Mouse (Mus musculus): ENCODE data around the gene Cttnbp2nl. TPM values are rescaled to one million over a fixed set of nuclear protein-coding genes. Genes with fewer than 3 reads are reported as not detected.

The Cttnbp2nl gene
- total and polyA plus RNA-seq, 3 experiments, result 0.08 to 0.49 TPM; not detected in 1

DNA sequence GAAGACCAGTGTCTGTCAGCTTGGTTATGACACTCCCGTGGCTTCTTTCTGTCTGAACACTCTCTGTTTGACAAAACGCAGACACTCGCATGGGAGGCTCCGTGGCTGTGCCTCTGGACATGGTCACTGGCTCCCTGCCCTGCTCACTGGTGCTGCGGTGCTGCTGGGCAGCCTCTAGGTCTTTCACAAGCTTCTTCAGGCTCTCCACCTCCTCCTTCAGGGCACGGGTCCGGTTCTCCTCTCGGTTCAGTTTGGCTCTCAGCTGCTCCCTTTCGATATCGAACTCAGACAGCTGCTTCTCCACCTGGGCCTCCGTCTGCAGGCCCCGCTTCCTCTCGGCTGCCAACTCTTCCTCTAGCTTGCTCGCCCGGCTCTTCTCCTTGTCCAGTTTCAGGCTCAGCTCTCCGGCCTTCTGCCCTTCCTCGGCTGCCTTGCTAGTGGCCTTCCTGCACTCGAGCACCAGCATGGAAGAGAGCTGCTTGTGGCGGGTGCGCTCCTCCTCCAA is 47.3 kb downstream of the Cttnbp2nl start:
- no peak overlapping the region for H3K9ac ChIP-seq (ENCODE audit: control insufficient read depth, low read depth, low read length, poor library complexity, severe bottlenecking)
- H3K27ac ChIP-seq (ENCODE audit: control insufficient read depth, low read depth, low read length), result no peak overlapping the region
- no peak for DNase-seq (ENCODE audit: low read depth, low spot score)
- H3K27me3 ChIP-seq (ENCODE audit: control insufficient read depth in 1 of 2, insufficient read depth in 2 of 2, low read length in 2 of 2), result no peaks in the 10 kb centered on the region; a peak in 1 of 4 replicates
- no peaks in the 10 kb centered on the region for H3K9me3 ChIP-seq (replicated peaks; ENCODE audit: insufficient read depth, low read length)
- no peaks in the 10 kb centered on the region for H3K79me2 ChIP-seq (ENCODE audit: control insufficient read depth, insufficient read depth, low read length, poor library complexity)
- H3K36me3 ChIP-seq (ENCODE audit: control insufficient read depth in 1 of 2, insufficient read depth in 2 of 2, low read length in 2 of 2), result no peaks in the 10 kb centered on the region
- no peak overlapping the region for H3K4me3 ChIP-seq (ENCODE audit: control insufficient read depth in 1 of 2, insufficient read depth in 1 of 2, low read depth in 2 of 2, low read length in 2 of 2)
- H3K4me1 ChIP-seq (ENCODE audit: control insufficient read depth in 1 of 2, insufficient read depth in 2 of 2, low read length in 2 of 2), result no peaks in the 10 kb centered on the region
- TF ChIP-seq NELFE (IDR thresholded peaks at IDR 0.05; ENCODE audit: low read depth, low read length) (no peak), TBP (IDR thresholded peaks at IDR 0.05; ENCODE audit: low read depth, low read length) (no peak), MAZ (IDR thresholded peaks at IDR 0.05; ENCODE audit: low read depth, low read length) (no peak), GATA1 (IDR thresholded peaks at IDR 0.05; ENCODE audit: low read depth, low read length) (no peak), RAD21 (IDR thresholded peaks at IDR 0.05; ENCODE audit: low read depth, low read length) (no peak), CHD1 (IDR thresholded peaks at IDR 0.05; ENCODE audit: low read depth, low read length) (no peak), RCOR1 (IDR thresholded peaks at IDR 0.05; ENCODE audit: low read depth, low read length) (no peak), MAX (IDR thresholded peaks at IDR 0.05; ENCODE audit: low read length) (no peak), E2F4 (IDR thresholded peaks at IDR 0.05; ENCODE audit: borderline replicate concordance, low read depth, low read length) (no peak)

DNA sequence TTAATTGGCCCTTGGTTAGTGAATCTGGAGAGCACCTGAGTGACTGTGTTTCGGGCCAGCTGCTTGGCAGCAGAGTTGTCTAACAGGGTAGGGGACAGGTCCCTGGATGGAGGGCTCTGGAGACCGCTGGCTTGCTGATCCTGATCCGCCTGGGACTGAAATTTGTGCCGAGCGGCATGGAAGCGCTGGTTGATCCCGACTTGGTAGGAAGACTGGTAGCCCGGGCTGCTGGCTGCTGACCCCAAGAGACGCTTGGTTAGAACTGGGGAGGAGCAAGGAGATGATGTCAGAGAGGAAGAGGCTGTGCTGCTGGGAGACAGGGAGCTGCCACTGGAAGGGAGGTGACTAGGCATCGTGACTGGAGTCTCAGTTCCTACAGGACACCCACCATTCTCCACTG is 47.9 kb downstream of the Cttnbp2nl start:
- no peak for TF ChIP-seq USF1 (IDR thresholded peaks at IDR 0.05; ENCODE audit: low read depth, low read length)
- TF ChIP-seq HCFC1 (IDR thresholded peaks at IDR 0.05; ENCODE audit: low read depth, low read length), result no peak
- TF ChIP-seq POLR2A (IDR thresholded peaks at IDR 0.05; ENCODE audit: control insufficient read depth in 1 of 2, insufficient read depth in 1 of 2, low read depth in 1 of 2, low read length in 2 of 2, poor library complexity in 1 of 2), result no peak
- TF ChIP-seq NRF1 (IDR thresholded peaks at IDR 0.05; ENCODE audit: insufficient read depth, low read depth, low read length, poor library complexity, severe bottlenecking), result no peak
- H3K9me3 ChIP-seq (replicated peaks; ENCODE audit: insufficient read depth, low read length), result no peaks in the 10 kb centered on the region
- no peak overlapping the region for H3K4me3 ChIP-seq (ENCODE audit: control insufficient read depth in 1 of 2, insufficient read depth in 1 of 2, low read depth in 2 of 2, low read length in 2 of 2)
- H3K4me1 ChIP-seq (ENCODE audit: control insufficient read depth in 1 of 2, insufficient read depth in 2 of 2, low read length in 2 of 2), result no peaks in the 10 kb centered on the region
- no peak overlapping the region for H3K9ac ChIP-seq (ENCODE audit: control insufficient read depth, low read depth, low read length, poor library complexity, severe bottlenecking)
- no peaks in the 10 kb centered on the region for H3K79me2 ChIP-seq (ENCODE audit: control insufficient read depth, insufficient read depth, low read length, poor library complexity)
- H3K36me3 ChIP-seq (ENCODE audit: control insufficient read depth in 1 of 2, insufficient read depth in 2 of 2, low read length in 2 of 2), result no peaks in the 10 kb centered on the region
- DNase-seq (ENCODE audit: low read depth, low spot score), result no peak
- H3K27ac ChIP-seq (ENCODE audit: control insufficient read depth, low read depth, low read length), result no peak overlapping the region
- H3K27me3 ChIP-seq (ENCODE audit: control insufficient read depth in 1 of 2, insufficient read depth in 2 of 2, low read length in 2 of 2), result no peaks in the 10 kb centered on the region; a peak in 1 of 4 replicates

DNA sequence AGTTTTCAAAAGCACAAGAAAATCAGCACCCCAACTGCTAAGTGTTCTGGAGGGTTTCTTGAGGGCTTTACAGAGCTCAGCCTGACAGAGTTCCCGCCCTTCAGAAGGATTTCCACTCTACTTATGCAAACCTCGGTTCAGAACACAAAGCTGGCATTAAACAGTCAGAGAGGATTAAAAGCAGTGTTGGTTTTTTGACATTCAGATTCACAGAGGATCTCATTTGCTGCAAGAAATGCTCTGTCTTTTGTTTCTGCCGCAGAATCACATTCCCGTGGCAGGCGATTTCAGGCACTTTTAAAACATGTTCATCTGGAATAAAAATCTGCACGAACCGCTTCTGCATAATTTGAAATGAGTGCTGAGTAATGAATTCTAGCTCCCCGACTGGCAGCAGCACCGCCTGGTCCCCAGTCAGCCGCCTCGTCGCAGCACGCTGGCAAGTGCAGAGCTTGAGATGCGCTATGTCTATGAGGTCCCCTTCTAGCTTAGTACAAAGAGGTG is 48.9 kb downstream of the Cttnbp2nl start:
- no peaks in the 10 kb centered on the region for H3K4me1 ChIP-seq (ENCODE audit: control insufficient read depth in 1 of 2, insufficient read depth in 2 of 2, low read length in 2 of 2)
- H3K9ac ChIP-seq (ENCODE audit: control insufficient read depth, low read depth, low read length, poor library complexity, severe bottlenecking), result no peak overlapping the region
- H3K27ac ChIP-seq (ENCODE audit: control insufficient read depth, low read depth, low read length), result no peak overlapping the region
- H3K27me3 ChIP-seq (ENCODE audit: control insufficient read depth in 1 of 2, insufficient read depth in 2 of 2, low read length in 2 of 2), result no peaks in the 10 kb centered on the region; a peak in 1 of 4 replicates
- no peaks in the 10 kb centered on the region for H3K36me3 ChIP-seq (ENCODE audit: control insufficient read depth in 1 of 2, insufficient read depth in 2 of 2, low read length in 2 of 2)
- TF ChIP-seq MXI1 (IDR thresholded peaks at IDR 0.05; ENCODE audit: low read depth, low read length) (no peak), NELFE (IDR thresholded peaks at IDR 0.05; ENCODE audit: low read depth, low read length) (no peak), USF1 (IDR thresholded peaks at IDR 0.05; ENCODE audit: low read depth, low read length) (no peak), EP300 (IDR thresholded peaks at IDR 0.05; ENCODE audit: low read depth in 1 of 2, low read length in 2 of 2) (no peak), E2F4 (IDR thresholded peaks at IDR 0.05; ENCODE audit: borderline replicate concordance, low read depth, low read length) (no peak), BHLHE40 (IDR thresholded peaks at IDR 0.05; ENCODE audit: borderline replicate concordance, low read depth, low read length) (no peak), KAT2A (conservative IDR thresholded peaks at IDR 0.05; ENCODE audit: low read depth, low read length) (no peak), TBP (IDR thresholded peaks at IDR 0.05; ENCODE audit: low read depth, low read length) (no peak), CTCF (IDR thresholded peaks at IDR 0.05 in 2 of 3, conservative IDR thresholded peaks at IDR 0.05 in 1 of 3; ENCODE audit: control insufficient read depth in 1 of 3, insufficient read depth in 1 of 3, low read depth in 2 of 3, low read length in 3 of 3, poor library complexity in 1 of 3, severe bottlenecking in 1 of 3) (no peak), CHD1 (IDR thresholded peaks at IDR 0.05; ENCODE audit: low read depth, low read length) (no peak)
- H3K4me3 ChIP-seq (ENCODE audit: control insufficient read depth in 1 of 2, insufficient read depth in 1 of 2, low read depth in 2 of 2, low read length in 2 of 2), result no peak overlapping the region
- no peaks in the 10 kb centered on the region for H3K9me3 ChIP-seq (replicated peaks; ENCODE audit: insufficient read depth, low read length)
- DNase-seq (ENCODE audit: low read depth, low spot score), result no peak
- no peaks in the 10 kb centered on the region for H3K79me2 ChIP-seq (ENCODE audit: control insufficient read depth, insufficient read depth, low read length, poor library complexity)
